Mouse (Mus musculus) heart, postnatal 0 days (tissue): Measurements from ENCODE around the gene 1700011L22Rik. TPM values are rescaled to one million over a fixed set of nuclear protein-coding genes. Genes with fewer than 3 reads are reported as not detected.

ENCODE experiments used
- ATAC-seq: fragments of 200-750 bp; cut with Nextera tagmentation; 2 replicates; pipeline ENCODE4 v1.8.0; 2017; ENCODE audit warnings: low read depth, moderate number of reproducible peaks, moderate library complexity; ENCODE audit not compliant: insufficient read depth
- DNase-seq: peaks from one replicate; pipeline ENCODE4 v3.0.0-alpha.2; 2016; ENCODE audit warnings: low spot score
- H3K27ac ChIP-seq: fragments of 300-500 bp; sonication (generic); 2 replicates; pipeline ENCODE4 v1.5.1; 2014; ENCODE audit warnings: low read depth, mild to moderate bottlenecking
- H3K27me3 ChIP-seq: fragments of 300-500 bp; sonication (generic); 2 replicates; pipeline ENCODE4 v1.6.1; 2014; ENCODE audit warnings: low read length, mixed read lengths; ENCODE audit not compliant: control insufficient read depth, insufficient read depth
- H3K36me3 ChIP-seq: fragments of 300-500 bp; sonication (generic); replicated peaks from 2 replicates; pipeline ENCODE4 v1.6.1; 2014; ENCODE audit warnings: low read length, mixed read lengths; ENCODE audit not compliant: control insufficient read depth, insufficient read depth
- H3K4me1 ChIP-seq: fragments of 300-500 bp; sonication (generic); 2 replicates; pipeline ENCODE4 v1.6.1; 2014; ENCODE audit warnings: antibody characterized with exemption; ENCODE audit not compliant: control insufficient read depth, insufficient read depth
- H3K4me2 ChIP-seq: fragments of 300-500 bp; sonication (generic); 2 replicates; pipeline ENCODE4 v1.6.1; 2014; ENCODE audit warnings: low read depth, mild to moderate bottlenecking, low read length, moderate library complexity
- H3K4me3 ChIP-seq: fragments of 300-500 bp; sonication (generic); 2 replicates; pipeline ENCODE4 v1.5.1; 2014; ENCODE audit warnings: low read depth, low read length
- H3K9ac ChIP-seq: fragments of 300-500 bp; sonication (generic); replicated peaks from 2 replicates; pipeline ENCODE4 v1.6.1; 2014; ENCODE audit warnings: low read depth, low read length, mixed read lengths
- H3K9me3 ChIP-seq: fragments of 300-500 bp; sonication (generic); replicated peaks from 2 replicates; pipeline ENCODE4 v1.6.1; 2016; ENCODE audit warnings: low read length; ENCODE audit not compliant: control insufficient read depth
- CTCF ChIP-seq: IDR thresholded peaks from 2 replicates; pipeline ENCODE4 v1.5.1; 2016; ENCODE audit warnings: antibody characterized with exemption, control low read depth, low read depth
- EP300 ChIP-seq: IDR thresholded peaks from 2 replicates; pipeline ENCODE4 v1.6.1; 2016; ENCODE audit warnings: antibody characterized with exemption, low read depth
- WGBS: fragments of 180-500 bp; shearing (Covaris S2); extraction: QIAGEN DNeasy Blood & Tissue Kit; methylation state at CpG from one replicate; pipeline ENCODE4 v1.1.7; 2014; 5-methylcytosine and 5-hydroxymethylcytosine counted together
- polyA plus RNA-seq: library from polyadenylated mRNA; unstranded; fragments of >200 nt; fragmentation: Nextera tagmentation; extraction: Ambion mirVana; gene quantifications from 2 replicates; pipeline ENCODE4 v1.2.1, GENCODE M21; 2015
- total RNA-seq: library from RNA; depleted of rRNA; stranded (reverse); fragments of >200 nt; gene quantifications from 2 replicates; pipeline ENCODE4 v1.2.3, GENCODE M21; 2014; ENCODE audit warnings: low replicate concordance

The 1700011L22Rik gene
- total and polyA plus RNA-seq, 2 experiments from 2014 or later = 0.12 TPM; not detected in 1

GRCm38 (mm10) chr8:79292712-79293264 lies 44.4 kb upstream of the 1700011L22Rik start:
- Histone ChIP-seq H3K4me1 (peaks cover 10% of the 10 kb centered on the region), H3K27me3 (no peaks in the 10 kb centered on the region), H3K36me3 (no peaks in the 10 kb centered on the region), H3K9me3 (no peaks in the 10 kb centered on the region), H3K4me2 (peak overlapping the region; percentile 68), H3K9ac (peak overlapping the region; percentile 77; the same call in 1 of the 2 replicates), H3K4me3 (no peak overlapping the region), H3K27ac (peak overlapping the region; percentile 93)
- 33% methylated on average over 3 of the region's 3 CpGs for WGBS
- no peak for TF ChIP-seq CTCF
- TF ChIP-seq EP300 = no peak
- DNase-seq = no peak
- no peak for ATAC-seq

GRCm38 (mm10) chr8:79289592-79289991 lies 41.2 kb upstream of the 1700011L22Rik start:
- 60% methylated on average over 5 of the region's 5 CpGs for WGBS
- no peak for DNase-seq

GRCm38 (mm10) chr8:79288681-79289080 lies 40.3 kb upstream of the 1700011L22Rik start:
- Histone ChIP-seq H3K36me3 (no peaks in the 10 kb centered on the region; the same call in 1 of the 2 replicates), H3K27ac (no peak overlapping the region), H3K4me1 (peaks cover 8% of the 10 kb centered on the region), H3K4me3 (no peak overlapping the region), H3K9ac (no peak overlapping the region), H3K4me2 (no peak overlapping the region), H3K9me3 (no peaks in the 10 kb centered on the region), H3K27me3 (no peaks in the 10 kb centered on the region)
- TF ChIP-seq CTCF (no peak), EP300 (no peak)
- ATAC-seq (no peak), DNase-seq (no peak)
- WGBS = 72% methylated on average over 2 of the region's 2 CpGs

More at GRCm38 (mm10) chr8:79289592-79289991, 41.2 kb upstream of the 1700011L22Rik start:
- Histone ChIP-seq H3K9me3 (no peaks in the 10 kb centered on the region), H3K4me3 (no peak overlapping the region), H3K9ac (no peak overlapping the region), H3K36me3 (no peaks in the 10 kb centered on the region; the same call in 1 of the 2 replicates), H3K4me1 (peaks cover 10% of the 10 kb centered on the region), H3K27me3 (no peaks in the 10 kb centered on the region), H3K4me2 (no peak overlapping the region), H3K27ac (no peak overlapping the region)
- TF ChIP-seq CTCF (no peak), EP300 (no peak)
- no peak for ATAC-seq

- no peak overlapping the region for H3K9ac ChIP-seq
- DNase-seq (no peak), ATAC-seq (no peak)
- no peak overlapping the region for H3K27ac ChIP-seq
- H3K4me3 ChIP-seq = no peak overlapping the region
- peaks cover 4% of the 10 kb centered on the region for H3K4me1 ChIP-seq
- TF ChIP-seq CTCF (no peak), EP300 (no peak)
- WGBS = 82% methylated on average over 4 of the region's 4 CpGs
- H3K36me3 ChIP-seq = no peaks in the 10 kb centered on the region; the same call in 1 of the 2 replicates
- no peak overlapping the region for H3K4me2 ChIP-seq
- H3K27me3 ChIP-seq = no peaks in the 10 kb centered on the region
- no peaks in the 10 kb centered on the region for H3K9me3 ChIP-seq
Measured at GRCm38 (mm10) chr8:79288250-79288649, 39.9 kb upstream of the 1700011L22Rik start.

- Histone ChIP-seq H3K4me3 (no peak overlapping the region), H3K36me3 (peaks cover 8% of the 10 kb centered on the region; the same call in 1 of the 2 replicates), H3K9ac (no peak overlapping the region), H3K27ac (no peak overlapping the region), H3K4me1 (no peaks in the 10 kb centered on the region), H3K9me3 (no peaks in the 10 kb centered on the region), H3K27me3 (no peaks in the 10 kb centered on the region), H3K4me2 (no peak overlapping the region)
- no peak for DNase-seq
- WGBS = 87% methylated on average over 3 of the region's 3 CpGs
- ATAC-seq = no peak
- TF ChIP-seq EP300 (no peak), CTCF (no peak)
Measured at GRCm38 (mm10) chr8:79286424-79286823, 38.1 kb upstream of the 1700011L22Rik start.

- 92% methylated on average over 3 of the region's 3 CpGs for WGBS
- H3K4me2 ChIP-seq = no peak overlapping the region
- no peaks in the 10 kb centered on the region for H3K9me3 ChIP-seq
- no peaks in the 10 kb centered on the region for H3K27me3 ChIP-seq
- DNase-seq (no peak), ATAC-seq (no peak)
- no peak overlapping the region for H3K4me3 ChIP-seq
- peaks cover 16% of the 10 kb centered on the region for H3K36me3 ChIP-seq
- H3K27ac ChIP-seq = no peak overlapping the region
- TF ChIP-seq CTCF = no peak
- TF ChIP-seq EP300 = no peak
- no peak overlapping the region for H3K9ac ChIP-seq
- no peaks in the 10 kb centered on the region for H3K4me1 ChIP-seq
Measured at GRCm38 (mm10) chr8:79284626-79285025, 36.3 kb upstream of the 1700011L22Rik start.
